Mouse (Mus musculus): ENCODE results near the gene Ttc25.

Ttc25 gene

GRCm38 (mm10) chr11:100544832-100545745 lies at the start of gene Ttc25:
TSS of gene Ttc25 (plus strand) at chr11:100545607.
- peak; percentile 90 to 91 for DNase-seq (ENCODE audit: low spot score in 2 of 2)

- DNase-seq (ENCODE audit: low spot score in 2 of 2): no peak
Measured at GRCm38 (mm10) chr11:100500241-100500640, 45.2 kb upstream of the Ttc25 start.

- no peak for DNase-seq (ENCODE audit: low spot score in 2 of 2)
Measured at GRCm38 (mm10) chr11:100500651-100501050, 44.8 kb upstream of the Ttc25 start.

GRCm38 (mm10) chr11:100501321-100501720 lies 44.1 kb upstream of the Ttc25 start:
- DNase-seq (ENCODE audit: low spot score in 2 of 2): no peak

GRCm38 (mm10) chr11:100504990-100505660 lies 40.3 kb upstream of the Ttc25 start:
- DNase-seq (ENCODE audit: low spot score in 2 of 2): no peak

GRCm38 (mm10) chr11:100505997-100506396 lies 39.4 kb upstream of the Ttc25 start:
- no peak for DNase-seq (ENCODE audit: low spot score in 2 of 2)

GRCm38 (mm10) chr11:100510556-100510955 lies 34.9 kb upstream of the Ttc25 start:
- DNase-seq (ENCODE audit: low spot score in 2 of 2): no peak

GRCm38 (mm10) chr11:100512384-100512783 lies 33.0 kb upstream of the Ttc25 start:
- DNase-seq (ENCODE audit: low spot score in 2 of 2): no peak

GRCm38 (mm10) chr11:100513716-100514115 lies 31.7 kb upstream of the Ttc25 start:
- no peak for DNase-seq (ENCODE audit: low spot score in 2 of 2)

GRCm38 (mm10) chr11:100515061-100515460 lies 30.3 kb upstream of the Ttc25 start:
- DNase-seq (ENCODE audit: low spot score in 2 of 2): no peak

GRCm38 (mm10) chr11:100515789-100516188 lies 29.6 kb upstream of the Ttc25 start:
- no peak for DNase-seq (ENCODE audit: low spot score in 2 of 2)

GRCm38 (mm10) chr11:100516291-100516690 lies 29.1 kb upstream of the Ttc25 start:
- DNase-seq (ENCODE audit: low spot score in 2 of 2): no peak

- no peak for DNase-seq (ENCODE audit: low spot score in 2 of 2)
Measured at GRCm38 (mm10) chr11:100518188-100518591, 27.2 kb upstream of the Ttc25 start.

- no peak for DNase-seq (ENCODE audit: low spot score in 2 of 2)
Measured at GRCm38 (mm10) chr11:100519188-100519587, 26.2 kb upstream of the Ttc25 start.

GRCm38 (mm10) chr11:100520838-100521237 lies 24.6 kb upstream of the Ttc25 start:
- DNase-seq (ENCODE audit: low spot score in 2 of 2): no peak

- peak; percentile 47 to 51 for DNase-seq (ENCODE audit: low spot score in 2 of 2)
Measured at GRCm38 (mm10) chr11:100524358-100524757, 21.0 kb upstream of the Ttc25 start.

GRCm38 (mm10) chr11:100524987-100525630 lies 20.3 kb upstream of the Ttc25 start:
- no peak for DNase-seq (ENCODE audit: low spot score in 2 of 2)

- DNase-seq (ENCODE audit: low spot score in 2 of 2): no peak
Measured at GRCm38 (mm10) chr11:100526052-100526816, 19.2 kb upstream of the Ttc25 start.

- DNase-seq (ENCODE audit: low spot score in 2 of 2): peak in 1 of 2 experiments; percentile 48
Measured at GRCm38 (mm10) chr11:100527066-100527457, 18.3 kb upstream of the Ttc25 start.

- DNase-seq (ENCODE audit: low spot score in 2 of 2): peak; percentile 97
Measured at GRCm38 (mm10) chr11:100527458-100528374, 17.7 kb upstream of the Ttc25 start, which contains the start of gene Acly. TSS of gene Acly (minus strand) at chr11:100528000.
